Mouse (Mus musculus): ENCODE data around the gene Gla. TPM values are rescaled to one million over a fixed set of nuclear protein-coding genes. Genes with fewer than 3 reads are reported as not detected.

Gla gene
- total and polyA plus RNA-seq, 2 experiments from 2014 or later: 1.5 to 4.1 TPM

DNA sequence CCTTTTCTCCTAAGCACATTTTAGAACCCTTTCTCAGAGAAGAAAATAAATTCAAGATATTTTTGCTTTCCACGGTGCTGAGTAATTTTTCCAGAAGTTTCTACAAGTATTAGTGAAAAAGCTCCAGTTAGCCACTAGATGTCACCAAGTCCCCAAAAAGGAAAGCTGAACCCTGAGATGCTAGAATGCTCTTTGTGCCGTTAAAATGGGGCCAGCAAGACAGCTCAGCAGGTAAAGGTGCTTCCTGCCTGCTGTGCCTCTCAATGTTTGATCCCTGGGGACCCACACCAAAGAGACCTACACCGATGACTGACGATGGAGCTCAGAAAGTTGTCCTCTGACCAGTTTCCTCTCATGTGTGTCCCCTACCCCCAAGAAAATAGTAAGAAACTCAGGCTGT is 8.5 kb upstream of the Gla start:
- no peak overlapping the region for H3K4me2 ChIP-seq (ENCODE audit: low read depth, low read length)
- H3K27me3 ChIP-seq (ENCODE audit: control insufficient read depth, insufficient read depth, low read length): no peaks in the 10 kb centered on the region
- H3K4me1 ChIP-seq (ENCODE audit: control insufficient read depth, insufficient read depth): no peaks in the 10 kb centered on the region
- DNase-seq (ENCODE audit: low spot score): peak; percentile 27
- TF ChIP-seq CTCF (IDR thresholded peaks at IDR 0.05; ENCODE audit: low read depth) (peak; percentile 34), EP300 (IDR thresholded peaks at IDR 0.05; ENCODE audit: low read depth) (no peak)
- H3K27ac ChIP-seq (ENCODE audit: low read depth): no peak overlapping the region
- no peak overlapping the region for H3K9ac ChIP-seq (replicated peaks; ENCODE audit: low read depth, low read length)
- WGBS: 28% methylated on average over 4 of the region's 4 CpGs
- H3K36me3 ChIP-seq (replicated peaks; ENCODE audit: control insufficient read depth, insufficient read depth, low read length): no peaks in the 10 kb centered on the region
- no peaks in the 10 kb centered on the region for H3K9me3 ChIP-seq (replicated peaks; ENCODE audit: control insufficient read depth, low read length)
- no peak for ATAC-seq (ENCODE audit: insufficient read depth, low read depth)
- H3K4me3 ChIP-seq (ENCODE audit: low read depth, low read length): no peak overlapping the region

DNA sequence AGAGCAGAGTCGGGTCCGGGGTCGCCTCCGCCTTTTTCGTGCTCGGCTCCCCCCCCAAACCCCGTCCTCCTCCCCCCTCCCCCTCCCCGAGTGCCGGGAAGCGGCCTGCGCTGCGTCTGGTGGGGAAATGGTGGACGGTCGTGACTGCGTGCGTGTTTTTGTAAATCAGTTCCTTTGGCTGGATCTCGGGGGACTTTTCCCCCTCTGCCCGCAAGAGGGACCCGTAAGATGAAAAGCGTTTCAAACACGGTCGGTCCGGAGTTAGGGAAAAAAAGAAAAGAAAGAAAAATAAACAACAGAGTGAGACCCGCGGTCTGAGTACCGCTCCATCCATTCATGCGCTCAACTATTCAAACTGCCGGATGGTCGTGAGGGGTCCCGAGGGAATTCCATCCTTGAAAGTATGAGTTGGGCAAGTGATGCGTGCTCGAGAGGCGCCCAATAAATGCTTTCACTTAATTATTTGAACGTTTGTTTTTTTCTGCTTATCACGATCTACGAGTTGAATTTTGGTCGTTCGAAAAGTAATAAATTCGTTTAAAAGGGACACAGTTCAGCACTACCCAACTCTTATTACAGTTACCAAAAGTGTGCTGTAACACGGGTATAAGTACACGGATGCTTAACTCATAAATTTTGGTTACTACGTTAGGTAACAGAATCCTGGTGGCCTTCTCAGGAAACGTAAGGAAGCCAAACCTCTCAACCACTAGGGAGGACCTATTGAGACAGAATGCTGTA is 625 bp upstream of the Gla start:
- no peaks in the 10 kb centered on the region for H3K36me3 ChIP-seq (replicated peaks; ENCODE audit: control insufficient read depth, insufficient read depth, low read length)
- peak; percentile 13 for DNase-seq (ENCODE audit: low spot score)
- ATAC-seq (ENCODE audit: insufficient read depth, low read depth): peak; percentile 78
- H3K27me3 ChIP-seq (ENCODE audit: control insufficient read depth, insufficient read depth, low read length): no peaks in the 10 kb centered on the region
- no peaks in the 10 kb centered on the region for H3K4me1 ChIP-seq (ENCODE audit: control insufficient read depth, insufficient read depth)
- H3K9me3 ChIP-seq (replicated peaks; ENCODE audit: control insufficient read depth, low read length): no peaks in the 10 kb centered on the region
- H3K9ac ChIP-seq (replicated peaks; ENCODE audit: low read depth, low read length): peak overlapping the region; percentile 60
- peak overlapping the region; percentile 58 for H3K4me2 ChIP-seq (ENCODE audit: low read depth, low read length)
- TF ChIP-seq CTCF (IDR thresholded peaks at IDR 0.05; ENCODE audit: low read depth) (no peak), EP300 (IDR thresholded peaks at IDR 0.05; ENCODE audit: low read depth) (no peak)
- peak overlapping the region; percentile 91 for H3K27ac ChIP-seq (ENCODE audit: low read depth)
- peak overlapping the region; percentile 51 for H3K4me3 ChIP-seq (ENCODE audit: low read depth, low read length)
- 19% methylated on average over 42 of the region's 43 CpGs for WGBS

DNA sequence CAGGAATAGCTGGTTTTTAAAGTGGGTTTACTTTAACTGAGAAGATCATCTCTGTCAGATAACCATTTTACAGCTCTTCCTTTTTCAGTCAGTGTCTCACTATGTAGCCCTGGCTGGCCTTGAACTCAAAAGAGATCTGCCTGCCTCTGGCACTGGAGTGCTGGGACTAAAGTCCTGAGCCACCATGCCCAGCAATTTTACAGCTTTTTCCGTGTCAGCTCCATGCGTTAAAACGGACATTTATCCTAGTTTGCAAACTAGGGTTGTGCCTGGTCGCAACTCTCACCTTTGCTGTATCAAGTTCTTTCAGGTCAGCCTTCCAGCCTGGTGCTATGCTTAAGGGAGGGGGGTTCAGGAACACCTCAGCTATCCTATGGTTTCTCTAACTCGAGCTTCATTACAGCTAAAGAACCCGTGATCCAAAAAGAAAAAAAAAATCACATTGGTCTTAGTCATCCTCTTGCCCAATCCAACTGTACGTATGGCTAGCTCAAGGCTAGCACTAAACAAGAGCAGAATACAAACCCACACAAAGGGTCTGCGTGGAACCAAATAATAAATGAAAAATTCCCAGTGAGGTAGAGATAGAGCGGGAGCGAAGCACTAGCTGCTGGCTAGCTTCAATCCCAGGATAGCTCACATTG is 881 bp downstream of the Gla start:
- no peaks in the 10 kb centered on the region for H3K4me1 ChIP-seq (ENCODE audit: control insufficient read depth, insufficient read depth)
- H3K27me3 ChIP-seq (ENCODE audit: control insufficient read depth, insufficient read depth, low read length): no peaks in the 10 kb centered on the region
- peak overlapping the region; percentile 63 for H3K4me2 ChIP-seq (ENCODE audit: low read depth, low read length)
- 23% methylated on average over 10 of the region's 10 CpGs for WGBS
- H3K36me3 ChIP-seq (replicated peaks; ENCODE audit: control insufficient read depth, insufficient read depth, low read length): no peaks in the 10 kb centered on the region
- DNase-seq (ENCODE audit: low spot score) (no peak), ATAC-seq (ENCODE audit: insufficient read depth, low read depth) (no peak)
- H3K27ac ChIP-seq (ENCODE audit: low read depth): peak overlapping the region; percentile 81
- H3K9ac ChIP-seq (replicated peaks; ENCODE audit: low read depth, low read length): peak overlapping the region; percentile 49; the same call in 1 of the 2 replicates
- H3K9me3 ChIP-seq (replicated peaks; ENCODE audit: control insufficient read depth, low read length): no peaks in the 10 kb centered on the region
- H3K4me3 ChIP-seq (ENCODE audit: low read depth, low read length): peak overlapping the region; percentile 51
- TF ChIP-seq CTCF (IDR thresholded peaks at IDR 0.05; ENCODE audit: low read depth): no peak
- no peak for TF ChIP-seq EP300 (IDR thresholded peaks at IDR 0.05; ENCODE audit: low read depth)

DNA sequence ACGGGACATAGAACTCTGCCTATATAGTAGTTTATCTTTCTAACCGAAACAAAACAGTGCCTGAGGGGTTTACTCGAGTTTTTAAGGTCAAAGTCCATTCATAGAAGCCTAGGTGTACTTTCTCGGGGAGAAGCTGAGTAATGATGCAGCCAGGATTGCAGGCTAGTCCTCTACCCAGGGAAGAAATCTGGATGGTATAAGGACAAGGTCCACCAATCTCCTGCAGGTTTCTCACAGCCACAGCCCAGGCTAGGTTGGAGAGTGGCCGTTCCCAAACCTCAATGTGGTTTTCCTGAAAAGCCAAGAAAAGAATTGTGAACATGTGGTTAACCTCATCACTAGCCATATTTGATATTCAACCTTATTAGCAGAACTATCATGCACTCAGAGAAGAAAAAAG is 11.1 kb downstream of the Gla start:
- Histone ChIP-seq H3K9me3 (replicated peaks; ENCODE audit: control insufficient read depth, low read length) (no peaks in the 10 kb centered on the region), H3K27me3 (ENCODE audit: control insufficient read depth, insufficient read depth, low read length) (no peaks in the 10 kb centered on the region), H3K36me3 (replicated peaks; ENCODE audit: control insufficient read depth, insufficient read depth, low read length) (no peaks in the 10 kb centered on the region), H3K9ac (replicated peaks; ENCODE audit: low read depth, low read length) (no peak overlapping the region), H3K27ac (ENCODE audit: low read depth) (no peak overlapping the region), H3K4me2 (ENCODE audit: low read depth, low read length) (no peak overlapping the region), H3K4me3 (ENCODE audit: low read depth, low read length) (no peak overlapping the region), H3K4me1 (ENCODE audit: control insufficient read depth, insufficient read depth) (no peaks in the 10 kb centered on the region)
- WGBS: 45% methylated on average over 5 of the region's 5 CpGs
- ATAC-seq (ENCODE audit: insufficient read depth, low read depth) (no peak), DNase-seq (ENCODE audit: low spot score) (no peak)
- TF ChIP-seq EP300 (IDR thresholded peaks at IDR 0.05; ENCODE audit: low read depth): no peak
- TF ChIP-seq CTCF (IDR thresholded peaks at IDR 0.05; ENCODE audit: low read depth): no peak

DNA sequence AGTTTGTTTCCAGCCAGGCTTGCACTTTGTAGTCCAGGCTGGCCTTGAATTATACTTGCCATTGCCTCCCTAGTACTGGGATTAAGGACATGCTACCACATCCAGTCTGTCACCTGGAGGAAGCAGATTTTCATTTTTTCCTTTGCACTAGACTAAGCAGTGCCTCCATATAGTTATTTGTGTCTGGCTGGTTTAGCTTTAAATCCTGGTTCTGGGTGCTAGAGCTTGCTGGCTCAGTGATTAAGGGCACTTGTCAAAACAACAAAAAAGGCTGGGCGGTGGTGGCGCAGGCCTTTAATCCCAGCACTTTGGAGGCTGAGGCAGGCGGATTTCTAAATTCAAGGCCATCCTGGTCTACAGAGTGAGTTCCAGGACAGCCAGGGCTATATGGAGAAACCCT is 11.9 kb downstream of the Gla start:
- H3K27ac ChIP-seq (ENCODE audit: low read depth): no peak overlapping the region
- H3K9ac ChIP-seq (replicated peaks; ENCODE audit: low read depth, low read length): no peak overlapping the region
- no peak overlapping the region for H3K4me3 ChIP-seq (ENCODE audit: low read depth, low read length)
- ATAC-seq (ENCODE audit: insufficient read depth, low read depth) (no peak), DNase-seq (ENCODE audit: low spot score) (no peak)
- H3K9me3 ChIP-seq (replicated peaks; ENCODE audit: control insufficient read depth, low read length): no peaks in the 10 kb centered on the region
- TF ChIP-seq EP300 (IDR thresholded peaks at IDR 0.05; ENCODE audit: low read depth): no peak
- TF ChIP-seq CTCF (IDR thresholded peaks at IDR 0.05; ENCODE audit: low read depth): no peak
- no peak overlapping the region for H3K4me2 ChIP-seq (ENCODE audit: low read depth, low read length)
- 83% methylated on average over 3 of the region's 3 CpGs for WGBS
- no peaks in the 10 kb centered on the region for H3K4me1 ChIP-seq (ENCODE audit: control insufficient read depth, insufficient read depth)
- H3K36me3 ChIP-seq (replicated peaks; ENCODE audit: control insufficient read depth, insufficient read depth, low read length): no peaks in the 10 kb centered on the region
- no peaks in the 10 kb centered on the region for H3K27me3 ChIP-seq (ENCODE audit: control insufficient read depth, insufficient read depth, low read length)

Measured in heart, postnatal 0 days (tissue).